Mouse (Mus musculus): ENCODE results near the gene Dnajc7. TPM values are rescaled to one million over a fixed set of nuclear protein-coding genes. Genes with fewer than 3 reads are reported as not detected.
A peak's percentile ranks its signal among the peaks of the same experiment; 100 is the strongest.
"Not testable (repeated sequence)": the region's sequence is repeated elsewhere in the genome, so short reads cannot be mapped to it uniquely, and the experiment has no call there.

The Dnajc7 gene
- 100 to 1,000 TPM; 158 TPM for total RNA-seq (2021)
- long read RNA-seq, experiment 1, transcript Dnajc7-201 (14 exons, 2,330 nt) = major isoform, 30 of 40 reads
- long read RNA-seq, experiment 1, partial matches to known transcripts = 4 of 40 reads
- long read RNA-seq, experiment 1, other reads (novel, unspliced or antisense) = 5 of 40 reads
- long read RNA-seq, experiment 2, transcript Dnajc7-201 (14 exons, 2,330 nt) = major isoform, 22 of 32 reads
- long read RNA-seq, experiment 2, partial matches to known transcripts = 3 of 32 reads
- long read RNA-seq, experiment 2, other reads (novel, unspliced or antisense) = 6 of 32 reads

- no peak for DNase-seq
- intact Hi-C loops (cut with DNase I) = loop anchor here (2.0 kb wide), 2 partner anchors 37 to 49 kb away; no protein-coding TSS in a partner anchor
These were observed at the start of gene Dnajc7 for GRCm38 (mm10) chr11:100619982-100620381. Dnajc7 (minus strand) TSS chr11:100620168.

GRCm38 (mm10) chr11:100659806-100660205 lies 39.8 kb upstream of the Dnajc7 start:
- DNase-seq = no peak
- intact Hi-C loops (cut with DNase I) = no loop called here

GRCm38 (mm10) chr11:100656458-100656857 lies 36.5 kb upstream of the Dnajc7 start:
- intact Hi-C loops (cut with DNase I) = no loop called here
- DNase-seq = peak in 1 of 2 experiments; percentile 9

- DNase-seq; intact Hi-C loops (cut with DNase I): not testable (repeated sequence)
These were observed 35.6 kb upstream of the Dnajc7 start for GRCm38 (mm10) chr11:100655589-100655988.

GRCm38 (mm10) chr11:100651748-100652147 lies 31.8 kb upstream of the Dnajc7 start:
- intact Hi-C loops (cut with DNase I) = loop anchor here (5.0 kb wide), 1 partner anchor 36 kb away; no protein-coding TSS in a partner anchor
- no peak for DNase-seq

- no peak for DNase-seq
- intact Hi-C loops (cut with DNase I) = loop anchor here (5.0 kb wide), 1 partner anchor 36 kb away; no protein-coding TSS in a partner anchor
These were observed 31.2 kb upstream of the Dnajc7 start for GRCm38 (mm10) chr11:100651205-100651604.

- no peak for DNase-seq
- intact Hi-C loops (cut with DNase I) = no loop called here
These were observed 28.4 kb upstream of the Dnajc7 start for GRCm38 (mm10) chr11:100648405-100648804.

- intact Hi-C loops (cut with DNase I) = no loop called here
- peak; percentile 23 to 53 for DNase-seq
These were observed 26.3 kb upstream of the Dnajc7 start for GRCm38 (mm10) chr11:100646265-100646664.

GRCm38 (mm10) chr11:100643612-100644575 lies 23.9 kb upstream of the Dnajc7 start:
- intact Hi-C loops (cut with DNase I) = no loop called here
- DNase-seq = peak in 1 of 2 experiments; percentile 10

- DNase-seq = peak; percentile 48 to 61
- intact Hi-C loops (cut with DNase I) = no loop called here
These were observed 20.4 kb upstream of the Dnajc7 start for GRCm38 (mm10) chr11:100640159-100640906.

GRCm38 (mm10) chr11:100634530-100634929 lies 14.6 kb upstream of the Dnajc7 start:
- intact Hi-C loops (cut with DNase I) = no loop called here
- no peak for DNase-seq

- no peak for DNase-seq
- intact Hi-C loops (cut with DNase I) = no loop called here
These were observed 8.9 kb upstream of the Dnajc7 start for GRCm38 (mm10) chr11:100628862-100629352.

GRCm38 (mm10) chr11:100628056-100628455 lies 8.1 kb upstream of the Dnajc7 start:
- intact Hi-C loops (cut with DNase I) = no loop called here
- no peak for DNase-seq

- intact Hi-C loops (cut with DNase I) = loop anchor here (1.0 to 2.0 kb wide), 3 partner anchors 56 to 76 kb away; no protein-coding TSS in a partner anchor
- peak; percentile 74 to 85 for DNase-seq
These were observed 6.8 kb upstream of the Dnajc7 start for GRCm38 (mm10) chr11:100626701-100627195.

- intact Hi-C loops (cut with DNase I) = loop anchor here (1.0 to 2.0 kb wide), 3 partner anchors 55 to 77 kb away; no protein-coding TSS in a partner anchor
These were observed 6.1 kb upstream of the Dnajc7 start for GRCm38 (mm10) chr11:100625754-100626700.

GRCm38 (mm10) chr11:100623867-100624266 lies 3.9 kb upstream of the Dnajc7 start:
- DNase-seq = peak; percentile 28 to 54
- intact Hi-C loops (cut with DNase I) = no loop called here

More at GRCm38 (mm10) chr11:100625754-100626700, 6.1 kb upstream of the Dnajc7 start:
- no peak for DNase-seq

- peak; percentile 96 for DNase-seq
- intact Hi-C loops (cut with DNase I) = no loop called here
These were observed 2.7 kb upstream of the Dnajc7 start for GRCm38 (mm10) chr11:100622714-100623113.

- intact Hi-C loops (cut with DNase I) = loop anchor here (2.0 kb wide), 2 partner anchors 37 to 49 kb away; no protein-coding TSS in a partner anchor
- DNase-seq = peak; percentile 95 to 96
These were observed 438 bp downstream of the Dnajc7 start for GRCm38 (mm10) chr11:100619485-100619975.
